Mouse (Mus musculus): ENCODE measurements around the gene Map4.

- TF ChIP-seq CTCF (IDR thresholded peaks at IDR 0.05; ENCODE audit: low read depth): no peak
- no peak for TF ChIP-seq EP300 (IDR thresholded peaks at IDR 0.05; ENCODE audit: low read depth)
Observed at GRCm38 (mm10) chr9:109909102-109909501, 22.2 kb upstream of the Map4 start.

All from liver, postnatal 0 days (tissue).